Mouse (Mus musculus) kidney, adult 11 months (tissue): Measurements from ENCODE around the gene Cbx4.
A peak's percentile ranks its signal among the peaks of the same experiment; 100 is the strongest.

Experiments used
- DNase-seq: peaks from one replicate; pipeline ENCODE4 v3.0.0; 2022

Gene Cbx4

GRCm38 (mm10) chr11:119083724-119084445 lies 2.1 kb downstream of the Cbx4 start:
- peak; percentile 78 for DNase-seq

DNA sequence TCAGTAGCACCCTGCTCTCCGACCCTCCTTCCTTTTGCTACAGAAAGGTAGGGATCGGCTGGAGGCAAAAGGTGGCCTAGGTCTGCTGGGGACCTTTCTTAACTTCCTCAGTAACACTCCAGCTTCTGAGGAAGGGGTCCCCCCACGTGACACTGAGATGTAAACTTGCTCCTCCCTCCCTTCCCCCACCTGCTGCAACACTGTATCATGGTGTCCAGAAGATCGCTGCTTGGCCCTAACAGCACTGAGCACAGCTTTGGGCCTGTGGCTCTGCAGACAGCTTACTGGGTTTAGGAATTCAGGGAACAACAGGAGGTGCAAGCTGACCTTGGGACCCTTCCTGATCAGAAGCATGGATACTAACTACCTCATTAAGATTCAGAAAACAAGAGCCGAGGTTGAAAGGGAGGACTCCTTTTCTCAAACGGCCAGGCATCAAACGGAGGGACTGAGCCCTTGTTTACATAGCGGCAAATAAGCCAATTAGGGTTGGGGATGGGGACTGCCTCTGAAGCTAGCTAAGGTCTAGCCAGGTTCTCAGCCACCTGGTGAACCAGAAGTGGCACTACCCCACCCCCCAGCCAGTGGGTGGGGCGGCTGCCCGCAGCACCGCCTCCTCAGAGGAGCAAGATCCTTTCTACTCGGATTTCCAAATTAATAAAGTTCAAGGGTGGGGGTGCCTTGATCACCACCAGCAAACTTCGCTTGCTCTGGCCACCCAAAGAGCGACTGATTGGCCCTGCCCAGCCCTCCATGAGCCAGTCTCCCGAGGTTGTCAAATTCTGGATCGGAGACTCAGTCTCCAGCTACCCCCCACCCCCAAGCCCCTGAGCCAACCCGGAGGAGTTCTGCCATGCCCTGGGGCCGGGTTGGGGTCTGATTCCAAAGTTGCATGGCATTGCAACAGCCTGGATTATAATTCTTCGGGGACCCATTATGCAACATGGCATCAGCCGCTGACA lies 3.1 kb downstream of the Cbx4 start:
- peak; percentile 43 for DNase-seq

DNA sequence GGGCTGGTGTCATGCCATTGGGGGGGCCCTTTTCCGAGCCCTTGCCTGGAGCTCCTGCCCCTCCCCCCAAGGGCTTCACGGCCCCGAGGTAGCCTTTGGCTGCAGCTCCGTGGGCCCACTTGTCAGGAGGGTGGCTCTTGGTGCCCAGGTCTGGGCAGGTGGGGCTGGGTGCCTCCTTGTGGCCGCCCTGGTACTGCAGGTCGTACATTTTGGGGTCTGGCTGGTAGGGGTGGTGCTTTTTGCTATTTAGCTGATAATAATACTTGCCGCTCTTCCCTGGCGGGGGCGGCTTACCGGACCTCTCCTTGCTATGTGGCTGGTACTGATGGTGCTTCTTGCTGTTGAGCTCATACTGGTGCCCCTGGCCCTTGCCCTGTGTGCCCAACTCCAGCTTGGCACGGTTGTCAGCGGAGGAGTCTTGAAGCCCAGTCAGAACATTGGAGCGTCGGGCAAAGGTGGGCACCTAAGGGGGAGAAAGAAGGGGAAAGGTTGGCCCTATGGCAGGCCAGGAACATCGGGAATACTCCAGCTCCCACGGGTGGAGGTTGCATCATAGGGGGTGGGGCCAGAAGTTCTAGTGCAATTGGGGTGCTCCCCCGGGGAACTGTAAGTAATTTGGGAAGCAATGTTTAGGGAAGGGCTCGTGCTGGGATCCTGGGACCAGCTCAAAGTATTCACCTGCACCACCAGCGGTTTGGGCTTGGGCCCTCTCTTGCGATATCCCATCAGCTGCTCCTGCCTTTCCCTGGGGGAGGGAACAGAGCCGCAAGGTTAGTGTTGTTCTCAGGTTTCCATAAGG lies 4.0 kb downstream of the Cbx4 start:
- DNase-seq: peak; percentile 54

- no peak for DNase-seq
Measured at GRCm38 (mm10) chr11:119081148-119081838, 4.7 kb downstream of the Cbx4 start.

GRCm38 (mm10) chr11:119080461-119081147 lies 5.4 kb downstream of the Cbx4 start:
- no peak for DNase-seq

DNA sequence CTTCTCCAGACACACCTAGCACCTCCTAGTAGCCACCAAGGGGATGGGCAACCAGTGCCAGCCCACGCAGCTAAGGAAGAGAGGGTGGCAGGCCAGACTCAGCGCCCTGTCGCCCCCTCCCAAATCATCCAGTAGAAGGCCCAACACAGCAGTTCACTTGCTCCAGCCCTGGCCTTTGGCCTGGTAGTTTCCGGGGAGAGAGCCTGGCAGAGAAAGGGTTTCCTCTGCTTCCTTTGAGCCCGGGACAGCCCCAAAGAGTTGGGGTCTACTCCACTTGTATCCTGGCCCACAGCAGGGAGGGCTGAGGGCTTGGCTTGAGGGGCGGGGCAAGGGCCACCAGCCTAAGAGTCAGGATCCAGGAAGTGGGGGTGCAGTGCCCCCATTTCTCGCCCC lies 6.6 kb downstream of the Cbx4 start:
- no peak for DNase-seq

DNA sequence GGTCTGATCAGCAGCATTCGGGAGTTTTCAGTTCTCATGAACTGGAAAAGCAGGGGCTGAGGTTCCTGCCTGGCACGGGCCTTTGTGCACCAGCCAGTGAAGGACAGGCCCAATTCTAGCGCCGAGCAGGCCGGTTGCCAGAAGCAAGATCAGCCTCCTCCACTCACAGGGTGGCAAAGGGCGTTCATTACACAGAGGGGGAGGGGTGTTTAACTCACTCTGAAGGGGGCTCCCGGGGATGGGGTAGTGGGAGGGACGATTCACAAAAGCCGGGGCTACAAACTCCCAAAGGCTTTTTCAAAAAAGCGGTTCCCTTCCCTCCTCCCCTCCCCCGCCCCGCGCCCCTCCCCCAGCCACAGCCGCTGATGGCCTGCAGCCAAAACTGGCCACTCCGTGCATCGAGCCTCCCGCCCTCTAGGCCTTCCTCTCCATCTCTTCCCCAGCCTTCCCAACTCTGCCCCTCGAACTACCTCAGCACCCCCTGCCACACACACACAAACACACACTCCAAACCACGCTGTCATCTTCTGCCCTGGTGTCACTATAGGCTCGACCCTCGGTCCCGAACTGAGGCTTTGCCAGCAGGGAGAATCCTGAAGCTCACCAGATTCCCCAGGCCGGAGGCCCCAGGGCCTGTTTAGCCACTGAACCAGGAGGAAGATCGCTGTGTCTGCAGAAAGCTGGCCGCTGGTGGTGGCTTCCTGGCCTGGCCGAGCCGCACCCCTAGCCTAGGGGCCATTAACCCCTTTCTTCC lies 7.2 kb downstream of the Cbx4 start:
- peak; percentile 77 for DNase-seq

DNA sequence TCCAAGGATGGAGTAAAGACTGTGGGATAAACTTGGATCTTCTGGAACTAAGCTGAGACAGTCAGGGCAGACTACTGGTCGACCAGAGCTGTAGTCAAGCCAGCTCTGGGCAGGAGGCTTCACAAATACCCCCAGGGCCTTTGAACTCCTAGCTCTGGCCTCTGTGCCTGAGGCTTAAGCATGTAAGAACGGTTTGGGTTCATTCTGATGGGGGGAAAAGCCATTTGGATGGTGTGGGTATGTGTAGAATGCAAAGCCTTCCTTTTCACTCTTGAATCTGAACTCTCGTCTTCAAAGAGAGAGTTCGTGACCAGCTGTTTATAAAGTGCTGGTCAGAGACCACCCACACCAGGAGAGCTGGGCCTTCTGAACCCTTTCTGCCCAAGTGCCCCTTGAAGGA lies 8.3 kb downstream of the Cbx4 start:
- no peak for DNase-seq

DNA sequence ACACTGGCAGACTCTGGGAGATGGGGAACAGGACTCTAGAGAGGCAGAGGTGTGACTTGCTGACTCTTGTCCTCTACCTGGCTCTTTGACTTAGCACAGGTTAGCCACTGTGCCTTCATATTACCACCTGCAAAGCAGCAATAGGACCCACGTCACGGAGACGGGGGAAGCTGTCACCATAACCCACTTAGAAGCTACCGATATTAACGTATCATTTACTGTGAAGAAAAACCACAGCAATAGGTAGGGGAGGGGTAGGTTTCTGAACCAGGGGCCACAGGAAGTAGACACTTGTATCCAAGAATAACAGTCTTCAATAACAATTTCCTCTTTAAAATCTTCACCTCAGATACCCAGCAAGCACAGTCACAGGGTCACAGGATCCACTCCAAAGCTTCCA lies 10.2 kb downstream of the Cbx4 start:
- no peak for DNase-seq

GRCm38 (mm10) chr11:119073876-119074433 lies 12.1 kb downstream of the Cbx4 start:
- DNase-seq: no peak

GRCm38 (mm10) chr11:119072986-119073385 lies 13.0 kb downstream of the Cbx4 start:
- no peak for DNase-seq

DNA sequence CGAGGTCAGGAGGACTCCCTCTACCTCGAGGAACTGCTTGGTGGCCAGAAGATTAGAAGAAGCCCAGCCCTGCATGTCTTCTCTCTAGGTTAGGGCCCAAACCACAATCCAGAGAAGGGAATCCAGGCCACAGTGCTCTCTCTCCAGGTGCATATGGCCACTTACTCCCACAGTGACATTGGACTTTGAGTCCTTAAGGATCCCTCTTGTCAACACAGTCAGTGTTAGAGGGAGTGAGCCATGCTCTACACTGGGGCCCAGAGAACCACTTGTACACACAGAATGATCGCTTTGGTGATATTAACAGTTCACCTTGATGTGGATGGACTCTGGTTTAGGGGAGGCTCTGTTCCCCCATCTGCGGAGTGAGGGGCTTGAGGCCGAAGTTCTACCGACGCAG lies 13.8 kb downstream of the Cbx4 start:
- no peak for DNase-seq

DNA sequence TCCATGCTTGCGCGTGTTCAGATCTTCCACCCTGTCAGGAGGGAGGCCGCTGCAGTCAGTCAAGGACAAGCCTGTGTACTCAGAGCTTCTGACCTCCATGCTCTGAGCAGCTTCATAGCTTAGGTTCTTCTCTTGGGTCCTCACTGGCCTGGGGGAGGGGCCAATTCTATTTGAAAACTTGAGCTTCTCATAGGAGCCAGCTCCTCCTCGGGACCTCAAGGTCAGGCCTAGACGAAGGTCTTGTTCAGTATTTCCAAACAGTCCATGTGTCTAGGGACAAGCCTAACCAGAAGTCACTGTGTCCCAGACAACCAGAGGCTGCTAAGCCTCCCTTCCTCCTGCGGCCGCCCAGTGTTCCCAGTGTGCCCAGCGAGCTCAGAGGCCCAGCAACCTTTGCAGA lies 19.2 kb downstream of the Cbx4 start:
- no peak for DNase-seq

- no peak for DNase-seq
Measured at GRCm38 (mm10) chr11:119059256-119059655, 26.8 kb downstream of the Cbx4 start.

- DNase-seq: peak; percentile 68
Measured at GRCm38 (mm10) chr11:119058041-119058995, 27.7 kb downstream of the Cbx4 start.

GRCm38 (mm10) chr11:119057291-119057690 lies 28.7 kb downstream of the Cbx4 start:
- DNase-seq: no peak

- DNase-seq: no peak
Measured at GRCm38 (mm10) chr11:119056301-119057211, 29.5 kb downstream of the Cbx4 start.

- no peak for DNase-seq
Measured at GRCm38 (mm10) chr11:119055571-119056131, 30.4 kb downstream of the Cbx4 start.
